Mouse (Mus musculus) lung, postnatal 0 days (tissue): ENCODE results near the gene Ifngr1.

Experiments
- CTCF ChIP-seq: IDR thresholded peaks from 2 replicates; pipeline ENCODE4 v1.5.1; 2016; ENCODE audit warnings: antibody characterized with exemption, mild to moderate bottlenecking
- EP300 ChIP-seq: IDR thresholded peaks from 2 replicates; pipeline ENCODE4 v1.6.1; 2016; ENCODE audit warnings: antibody characterized with exemption, mild to moderate bottlenecking, control low read depth

DNA sequence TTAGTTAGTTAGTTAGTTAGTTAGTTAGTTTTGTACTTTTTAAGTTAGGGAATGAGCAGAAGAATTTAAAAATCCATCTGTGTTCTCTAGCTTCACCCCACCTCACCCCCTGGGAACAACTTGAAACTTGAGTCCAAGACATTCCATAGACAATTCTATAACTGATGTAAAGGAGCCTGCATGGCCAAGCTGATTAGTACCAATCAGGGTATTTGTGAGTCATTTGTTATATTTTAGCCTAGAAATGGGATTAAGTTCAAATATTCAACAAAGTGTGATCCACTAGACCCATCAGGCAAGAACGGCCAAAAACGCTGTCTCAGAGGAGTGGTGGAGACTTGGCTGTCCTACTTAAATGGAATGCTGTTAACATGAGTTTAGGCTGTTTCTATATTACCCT lies 35.6 kb downstream of the Ifngr1 start:
- TF ChIP-seq CTCF (no peak), EP300 (no peak)
